Mouse (Mus musculus): ENCODE data around the gene Fbxo24. TPM values are rescaled to one million over a fixed set of nuclear protein-coding genes. Genes with fewer than 3 reads are reported as not detected.

Fbxo24 gene
- total RNA-seq, 2 experiments from 2014 or later: not detected

DNA sequence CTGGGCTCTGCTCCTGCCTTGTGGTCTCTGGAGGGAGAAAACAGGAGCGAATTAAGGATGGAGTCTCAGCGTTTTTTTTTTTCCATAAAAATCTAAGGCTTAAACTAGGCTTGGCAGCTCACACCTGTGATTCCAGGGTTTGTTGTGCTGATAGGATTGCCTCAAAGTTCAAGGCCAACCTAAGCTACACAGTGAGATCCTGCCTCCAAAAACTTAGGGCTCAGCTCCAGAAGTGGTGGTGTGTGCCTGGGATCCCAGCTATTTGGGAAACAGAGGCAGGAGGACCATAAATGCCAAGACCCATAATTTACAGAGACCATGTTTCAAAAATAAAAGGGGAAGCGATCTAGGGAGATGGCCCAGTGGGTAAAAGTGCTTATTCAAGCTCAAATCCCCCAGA, 19.5 kb downstream of the Fbxo24 start:
- ATAC-seq (replicated peaks; ENCODE audit: low FRiP score, poor library complexity, severe bottlenecking): no peak

DNA sequence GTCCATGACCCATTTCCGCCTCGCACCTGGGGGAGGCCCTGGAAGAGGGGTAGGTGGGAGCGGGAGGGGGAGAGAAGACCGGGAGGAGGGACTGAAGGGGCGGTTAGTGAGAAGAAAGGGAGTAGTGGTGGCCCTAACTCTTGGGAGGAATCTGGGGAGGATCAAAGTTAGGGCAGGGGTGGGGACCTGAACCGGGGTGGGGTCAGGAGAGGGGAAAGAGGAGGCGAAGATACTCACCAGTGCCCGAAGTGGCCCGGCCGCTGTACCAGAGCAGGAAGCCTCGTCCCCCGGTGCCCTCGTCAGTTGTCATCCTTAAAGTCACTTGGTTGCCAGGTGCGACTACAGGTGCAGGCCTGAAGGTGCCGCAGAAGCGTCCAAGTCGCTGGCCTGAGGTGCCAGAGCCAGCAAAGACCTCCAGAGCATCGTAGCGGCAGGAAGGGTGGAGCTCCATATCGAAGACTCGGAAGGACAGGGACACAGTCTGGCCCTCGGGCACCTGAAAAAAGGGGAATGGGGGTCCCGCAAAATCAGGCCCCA, 20.1 kb downstream of the Fbxo24 start:
- no peak for ATAC-seq (replicated peaks; ENCODE audit: low FRiP score, poor library complexity, severe bottlenecking)

DNA sequence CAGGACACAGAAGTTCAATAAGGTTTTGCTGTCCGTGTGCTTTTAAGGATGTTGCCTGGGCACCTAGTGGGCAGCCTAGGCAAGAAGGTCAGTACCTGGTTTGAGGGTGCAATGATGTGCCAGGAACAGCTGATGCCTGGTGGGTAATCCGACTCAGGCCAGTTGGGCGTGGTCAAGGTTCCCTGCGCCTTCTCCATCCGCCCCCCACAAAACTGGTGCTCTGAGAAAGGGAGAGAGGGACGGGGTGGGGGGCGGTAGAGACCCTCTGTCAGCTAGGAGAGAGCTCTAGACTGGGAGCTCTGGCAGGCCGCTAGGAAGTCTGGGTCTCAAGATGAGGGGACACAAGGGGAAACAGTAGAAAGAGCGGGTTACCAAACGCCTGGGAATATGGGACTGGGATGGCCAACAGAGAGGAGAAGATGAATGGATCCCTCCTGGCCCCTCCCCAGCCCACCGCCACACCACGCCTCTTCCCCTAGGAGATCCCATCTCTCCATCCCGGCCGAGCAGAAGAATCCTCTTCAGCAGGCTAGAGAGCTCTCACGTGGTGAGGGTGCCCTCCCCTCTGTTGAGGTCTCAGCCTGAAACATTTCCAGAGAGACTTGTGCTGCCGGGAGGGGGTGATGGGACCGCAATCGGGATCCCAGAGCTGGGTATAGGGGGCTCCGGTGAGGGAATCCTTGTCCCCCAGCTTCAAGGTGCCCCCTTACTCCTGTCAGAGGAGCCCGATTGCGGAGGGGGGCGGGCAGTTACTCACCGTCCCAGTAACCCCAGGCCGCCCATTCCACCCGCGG, 20.7 kb downstream of the Fbxo24 start:
- ATAC-seq (replicated peaks; ENCODE audit: low FRiP score, poor library complexity, severe bottlenecking): no peak

DNA sequence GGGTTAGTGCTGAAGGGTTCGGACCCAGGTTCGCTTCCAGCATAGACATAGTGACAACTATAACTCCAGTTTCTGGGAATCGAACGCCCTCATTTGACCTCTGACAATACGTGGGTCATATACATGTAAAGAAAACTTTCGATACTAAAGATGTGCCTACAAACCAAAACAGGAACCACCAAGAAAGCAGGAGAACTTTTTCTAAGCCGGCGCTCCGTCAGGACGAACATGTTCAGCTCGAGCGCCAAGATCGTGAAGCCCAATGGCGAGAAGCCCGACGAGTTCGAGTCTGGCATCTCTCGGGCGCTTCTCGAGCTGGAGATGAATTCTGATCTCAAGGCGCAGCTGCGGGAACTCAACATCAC, 27.5 kb downstream of the Fbxo24 start:
- ATAC-seq (replicated peaks; ENCODE audit: low FRiP score, poor library complexity, severe bottlenecking): peak; percentile 9; the same call in 1 of the 2 replicates

DNA sequence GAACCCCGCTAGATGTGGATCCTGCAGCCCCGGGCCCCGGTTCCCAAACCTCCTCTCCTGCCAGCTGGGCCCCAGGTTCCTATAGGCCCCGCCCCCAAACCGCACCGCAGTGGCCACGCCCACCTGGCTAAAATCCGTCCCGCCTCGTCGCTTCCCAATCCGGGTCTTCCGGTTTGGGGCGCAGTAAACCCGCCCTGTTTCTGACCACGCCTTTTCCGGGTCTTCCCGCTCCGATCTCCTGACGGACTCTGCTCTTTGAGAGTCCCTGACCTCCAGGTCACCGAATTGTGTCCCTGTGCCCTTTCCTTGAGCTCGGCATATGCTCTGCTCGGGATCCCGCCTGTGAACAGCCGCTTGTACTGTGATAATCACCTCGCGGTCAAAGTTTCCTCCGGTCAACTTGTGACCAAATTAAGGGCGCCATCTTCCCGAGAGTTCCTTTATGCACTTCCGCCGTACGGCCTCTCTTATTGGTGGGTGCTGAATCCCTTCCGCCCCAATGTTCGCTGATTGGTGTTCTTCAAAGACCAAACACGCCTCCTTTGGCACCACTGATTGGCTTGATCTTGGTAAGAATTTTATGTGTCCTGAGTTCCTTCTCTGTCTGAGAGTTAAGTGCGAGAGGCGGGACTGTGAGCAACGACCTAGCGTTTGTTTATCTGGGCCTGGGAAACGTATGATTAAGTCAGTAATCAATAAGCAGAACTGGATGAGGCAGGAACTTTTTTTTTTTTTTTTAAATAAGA, 28.0 kb downstream of the Fbxo24 start, which contains the start of gene Mospd3:
TSS of gene Mospd3 (minus strand) at position 440 of the 746 bp plus-strand sequence.
- peak; percentile 91 for ATAC-seq (replicated peaks; ENCODE audit: low FRiP score, poor library complexity, severe bottlenecking)

DNA sequence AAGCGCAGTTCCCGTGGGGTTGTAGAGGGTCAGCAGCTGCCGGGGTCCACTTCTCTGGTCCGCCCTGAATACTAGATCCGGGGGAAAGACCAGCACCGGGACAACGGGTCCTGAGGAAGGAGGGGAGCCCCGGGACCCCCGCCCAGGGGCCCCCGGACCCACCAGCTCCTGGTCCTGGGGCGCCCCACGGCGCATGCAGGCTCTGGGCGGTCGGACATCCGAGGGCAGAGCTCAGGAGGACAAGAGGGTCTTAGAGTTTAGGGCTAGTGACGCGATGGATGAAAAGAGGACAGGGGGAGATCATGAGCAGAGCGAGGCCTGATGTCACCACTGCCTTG, 28.6 kb downstream of the Fbxo24 start:
- ATAC-seq (replicated peaks; ENCODE audit: low FRiP score, poor library complexity, severe bottlenecking): peak; percentile 35

DNA sequence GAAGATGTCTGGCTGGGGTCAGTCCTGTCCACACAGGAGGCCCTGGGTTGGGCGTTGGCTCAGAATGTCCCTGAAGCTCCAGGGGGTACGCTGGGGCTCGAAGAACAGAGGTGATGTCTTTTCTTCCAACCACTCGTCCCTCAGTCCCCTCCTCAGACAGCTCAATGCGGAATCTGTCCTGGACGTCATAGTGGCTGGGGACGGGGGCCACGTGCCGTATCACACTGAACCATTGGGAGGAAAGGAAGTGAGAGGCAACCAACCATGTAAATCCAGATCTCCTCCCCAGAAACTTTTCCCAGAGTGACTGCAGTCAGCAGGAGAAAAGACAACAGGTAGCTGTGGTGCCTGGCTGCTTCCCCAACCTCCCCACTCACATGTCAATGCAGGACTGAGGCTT, 29.2 kb downstream of the Fbxo24 start:
- no peak for ATAC-seq (replicated peaks; ENCODE audit: low FRiP score, poor library complexity, severe bottlenecking)

DNA sequence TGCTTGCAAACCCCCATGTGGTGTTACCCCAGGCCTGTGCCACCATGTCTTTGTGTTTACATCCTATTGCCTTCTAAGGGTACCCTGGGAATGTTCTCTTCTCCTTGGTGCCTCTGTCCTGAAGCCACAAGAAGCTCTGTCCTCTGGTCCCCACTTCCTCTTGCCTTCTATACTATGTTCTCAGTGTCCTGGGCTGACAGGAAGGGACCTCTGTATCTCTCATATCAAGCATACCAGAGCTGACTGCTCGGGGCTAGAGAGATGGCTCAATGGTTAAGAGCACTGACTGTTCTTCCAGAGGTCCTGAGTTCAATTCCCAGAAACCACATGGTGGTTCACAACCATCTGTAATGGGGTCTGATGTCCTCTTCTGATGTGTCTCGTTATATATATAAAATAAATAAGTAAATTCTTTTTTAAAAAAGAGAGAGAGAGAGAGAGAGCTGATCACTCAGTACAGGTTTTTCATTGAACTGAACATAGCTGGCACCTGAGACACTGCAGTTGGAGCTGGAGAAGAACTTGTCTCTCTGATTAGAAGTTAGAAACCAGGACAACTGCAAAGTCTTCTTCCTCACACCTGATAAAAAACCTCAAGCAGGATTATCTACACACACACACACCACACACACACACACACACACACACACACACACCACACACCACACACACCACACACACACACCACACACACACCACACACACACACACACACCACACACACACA, 30.5 kb downstream of the Fbxo24 start:
- ATAC-seq (replicated peaks; ENCODE audit: low FRiP score, poor library complexity, severe bottlenecking): no peak

DNA sequence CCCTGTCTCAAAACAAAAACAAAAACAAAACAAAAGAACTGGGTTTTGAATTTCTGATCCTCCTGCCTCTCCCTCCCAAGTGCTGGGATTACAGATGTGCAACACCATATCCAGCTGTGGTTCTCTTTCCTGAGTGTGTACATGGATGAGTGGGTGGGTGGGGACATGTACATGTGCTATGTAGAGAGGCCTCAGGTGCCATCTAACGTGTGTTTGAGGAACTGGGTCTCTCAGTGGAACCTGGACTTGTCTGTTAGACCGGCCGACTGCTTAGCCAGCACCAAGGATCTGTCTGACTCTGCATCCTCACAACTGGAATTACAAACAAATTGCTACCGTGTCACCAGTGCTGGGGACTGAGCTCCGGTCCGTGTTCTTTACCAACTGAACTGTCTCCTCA, 31.2 kb downstream of the Fbxo24 start:
- no peak for ATAC-seq (replicated peaks; ENCODE audit: low FRiP score, poor library complexity, severe bottlenecking)

DNA sequence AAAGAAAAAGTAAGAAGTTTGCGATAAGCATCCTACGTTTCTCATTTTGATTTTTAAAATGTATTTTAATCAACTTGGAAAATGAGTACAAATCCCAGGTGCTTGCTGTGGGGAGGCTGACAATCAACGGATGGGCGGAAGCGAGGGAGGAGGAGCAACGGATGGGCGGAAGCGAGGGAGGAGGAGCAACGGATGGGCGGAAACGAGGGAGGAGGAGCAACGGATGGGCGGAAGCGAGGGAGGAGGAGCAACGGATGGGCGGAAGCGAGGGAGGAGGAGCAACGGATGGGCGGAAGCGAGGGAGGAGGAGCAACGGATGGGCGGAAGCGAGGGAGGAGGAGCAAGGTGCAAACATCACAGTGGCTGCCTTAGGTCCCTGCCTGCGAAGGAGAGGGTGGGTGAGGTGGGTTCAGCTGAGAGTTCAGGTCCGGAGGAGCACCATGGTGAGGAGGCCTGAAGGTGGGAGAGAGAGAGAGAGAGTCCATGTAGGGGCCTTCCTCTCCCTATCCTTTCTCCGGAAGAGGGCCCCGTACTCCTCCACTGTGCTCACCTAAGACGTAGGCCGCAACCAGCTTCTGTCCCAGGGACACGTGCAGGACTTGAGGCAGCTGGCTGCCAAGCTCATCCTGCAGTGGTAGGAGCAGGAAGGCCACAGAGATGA, 32.1 kb downstream of the Fbxo24 start:
- ATAC-seq (replicated peaks; ENCODE audit: low FRiP score, poor library complexity, severe bottlenecking): no peak

DNA sequence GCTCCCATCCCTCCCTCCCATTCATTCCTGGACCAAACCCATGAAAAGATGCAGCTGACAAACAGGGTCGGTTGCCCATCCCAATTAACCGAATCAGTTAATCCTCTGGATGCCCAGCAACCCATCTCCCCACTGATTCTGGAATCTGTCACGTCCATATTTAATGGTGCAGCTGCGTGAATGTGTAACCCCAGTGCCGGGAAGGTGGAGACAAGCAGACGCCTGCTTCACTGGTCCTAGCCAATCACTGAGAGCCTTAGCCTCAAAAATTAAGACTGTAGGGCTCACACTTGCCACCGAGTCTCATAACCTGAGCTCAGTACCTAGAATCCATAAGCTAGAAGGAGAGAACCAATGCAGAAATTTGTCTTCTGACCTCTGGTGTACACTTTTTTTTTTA, 32.9 kb downstream of the Fbxo24 start:
- no peak for ATAC-seq (replicated peaks; ENCODE audit: low FRiP score, poor library complexity, severe bottlenecking)

DNA sequence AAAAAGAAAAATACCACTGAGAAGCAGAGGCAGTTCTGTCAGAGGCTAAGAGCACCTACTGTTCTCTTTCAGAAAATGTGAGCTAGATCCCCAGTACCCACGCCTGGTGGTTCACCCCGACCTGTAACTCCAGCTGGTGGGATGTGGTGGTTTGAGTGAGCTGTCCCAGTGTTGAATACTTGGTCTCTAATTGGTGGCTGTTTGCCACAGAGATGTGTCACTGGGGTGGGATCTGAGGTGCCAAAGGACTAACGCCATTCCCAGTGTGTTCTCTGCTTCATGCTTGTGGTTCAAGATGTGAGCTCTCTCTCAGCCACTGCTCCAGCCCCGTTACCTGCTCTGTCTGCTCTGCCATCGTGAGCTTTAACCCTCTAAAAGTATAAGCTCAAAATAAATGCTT, 38.3 kb downstream of the Fbxo24 start:
- no peak for ATAC-seq (replicated peaks; ENCODE audit: low FRiP score, poor library complexity, severe bottlenecking)

DNA sequence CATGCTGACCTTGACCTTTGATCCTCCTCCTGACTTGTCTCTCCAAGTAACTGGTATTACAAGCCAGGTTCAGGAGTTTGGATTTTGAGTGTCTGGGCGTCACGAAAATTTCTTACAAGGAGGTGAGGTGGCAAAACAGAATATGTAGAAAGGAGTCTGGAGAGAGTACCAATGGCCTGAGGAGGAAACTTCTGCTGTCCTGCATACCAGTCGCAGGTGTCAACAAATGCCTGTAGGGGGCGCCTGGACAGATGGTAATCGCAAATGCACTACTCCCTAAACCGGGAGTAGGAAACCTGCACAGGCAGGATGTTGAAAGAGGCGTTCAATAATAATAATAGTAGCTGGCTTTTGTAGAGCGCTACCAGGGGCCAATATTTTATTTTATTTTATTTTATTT, 43.8 kb downstream of the Fbxo24 start:
- ATAC-seq (replicated peaks; ENCODE audit: low FRiP score, poor library complexity, severe bottlenecking): peak; percentile 64; the same call in 1 of the 2 replicates

DNA sequence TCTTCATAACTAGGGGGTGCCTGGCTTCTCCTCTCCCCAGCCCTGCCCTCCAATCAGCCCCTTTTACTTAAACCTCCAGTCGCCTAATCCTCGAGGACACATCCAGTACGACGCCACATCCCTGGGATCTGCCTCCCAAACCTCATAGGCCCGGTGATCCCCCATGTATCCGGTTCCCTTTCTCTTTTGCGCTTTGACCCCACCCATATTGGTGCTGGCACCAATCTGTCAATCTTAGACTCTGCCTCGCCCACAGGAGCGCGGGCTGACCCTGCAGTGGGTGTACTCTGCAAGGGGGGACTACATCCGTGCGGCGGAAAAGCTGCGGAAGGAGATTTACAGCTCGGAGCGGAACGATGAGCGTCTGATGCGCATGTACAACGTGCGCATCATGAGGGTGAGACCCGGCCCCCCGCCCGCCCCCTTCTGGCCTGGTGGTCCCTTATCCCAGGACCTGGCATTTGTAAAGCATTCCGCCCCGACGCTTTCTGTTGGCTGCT, 45.1 kb downstream of the Fbxo24 start:
- no peak for ATAC-seq (replicated peaks; ENCODE audit: low FRiP score, poor library complexity, severe bottlenecking)

DNA sequence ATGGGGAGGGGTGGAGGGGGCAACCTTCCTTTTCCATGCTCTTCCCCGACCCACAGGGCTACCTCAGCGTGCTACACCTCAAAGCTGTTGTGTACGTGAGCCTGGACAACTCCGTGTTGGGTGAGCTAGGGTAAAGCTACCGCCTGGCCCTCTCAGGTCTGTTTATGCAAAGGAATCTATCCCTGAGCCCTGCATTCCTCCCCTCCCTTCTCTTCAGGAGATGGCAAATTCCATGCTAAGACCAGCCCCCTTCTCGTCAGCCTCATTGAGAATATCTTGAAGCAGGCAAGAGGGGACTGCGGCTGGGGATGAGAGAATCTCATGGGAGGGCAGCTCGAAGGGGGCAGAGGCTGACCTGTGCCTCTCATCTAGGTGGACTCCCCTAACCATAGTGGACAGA, 46.1 kb downstream of the Fbxo24 start:
- no peak for ATAC-seq (replicated peaks; ENCODE audit: low FRiP score, poor library complexity, severe bottlenecking)

DNA sequence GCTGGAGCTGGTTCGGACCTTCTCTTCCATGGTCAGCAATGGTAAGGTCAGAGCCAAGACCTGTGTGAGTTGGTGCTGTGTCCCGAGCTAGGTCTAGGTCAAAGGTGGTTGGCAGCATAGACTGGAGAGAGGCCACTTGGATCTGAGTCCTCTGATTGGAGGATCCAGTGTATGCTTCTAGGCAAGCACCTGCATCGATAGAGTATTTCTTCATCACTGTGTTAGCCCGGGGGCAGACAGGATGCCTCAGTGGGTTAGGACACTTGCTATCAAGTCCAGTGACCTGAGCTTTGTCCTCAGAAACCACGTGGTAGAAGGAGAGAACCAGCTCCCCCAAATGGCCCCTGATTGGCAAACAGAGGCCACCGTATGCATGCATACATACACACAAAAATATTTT, 48.6 kb downstream of the Fbxo24 start:
- no peak for ATAC-seq (replicated peaks; ENCODE audit: low FRiP score, poor library complexity, severe bottlenecking)

DNA sequence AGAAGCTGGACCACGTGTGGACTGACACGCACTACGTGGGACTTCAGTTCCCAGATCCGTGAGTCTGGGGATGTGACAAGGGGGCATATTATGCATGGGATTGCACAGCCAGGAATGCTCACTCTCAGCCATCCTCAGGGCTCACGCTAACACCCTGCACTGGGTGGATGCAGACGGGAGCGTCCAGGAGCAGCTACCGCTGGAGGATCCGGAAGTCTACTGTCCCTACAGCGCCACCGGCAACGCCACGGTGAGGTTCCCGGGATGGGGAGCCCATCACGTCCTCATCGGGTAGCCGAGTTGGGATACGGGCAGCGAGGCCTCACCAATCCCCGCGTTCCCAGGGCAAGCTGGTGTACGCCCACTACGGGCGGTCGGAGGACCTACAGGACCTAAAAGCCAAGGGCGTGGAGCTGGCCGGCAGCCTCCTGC, 54.3 kb downstream of the Fbxo24 start:
- no peak for ATAC-seq (replicated peaks; ENCODE audit: low FRiP score, poor library complexity, severe bottlenecking)

DNA sequence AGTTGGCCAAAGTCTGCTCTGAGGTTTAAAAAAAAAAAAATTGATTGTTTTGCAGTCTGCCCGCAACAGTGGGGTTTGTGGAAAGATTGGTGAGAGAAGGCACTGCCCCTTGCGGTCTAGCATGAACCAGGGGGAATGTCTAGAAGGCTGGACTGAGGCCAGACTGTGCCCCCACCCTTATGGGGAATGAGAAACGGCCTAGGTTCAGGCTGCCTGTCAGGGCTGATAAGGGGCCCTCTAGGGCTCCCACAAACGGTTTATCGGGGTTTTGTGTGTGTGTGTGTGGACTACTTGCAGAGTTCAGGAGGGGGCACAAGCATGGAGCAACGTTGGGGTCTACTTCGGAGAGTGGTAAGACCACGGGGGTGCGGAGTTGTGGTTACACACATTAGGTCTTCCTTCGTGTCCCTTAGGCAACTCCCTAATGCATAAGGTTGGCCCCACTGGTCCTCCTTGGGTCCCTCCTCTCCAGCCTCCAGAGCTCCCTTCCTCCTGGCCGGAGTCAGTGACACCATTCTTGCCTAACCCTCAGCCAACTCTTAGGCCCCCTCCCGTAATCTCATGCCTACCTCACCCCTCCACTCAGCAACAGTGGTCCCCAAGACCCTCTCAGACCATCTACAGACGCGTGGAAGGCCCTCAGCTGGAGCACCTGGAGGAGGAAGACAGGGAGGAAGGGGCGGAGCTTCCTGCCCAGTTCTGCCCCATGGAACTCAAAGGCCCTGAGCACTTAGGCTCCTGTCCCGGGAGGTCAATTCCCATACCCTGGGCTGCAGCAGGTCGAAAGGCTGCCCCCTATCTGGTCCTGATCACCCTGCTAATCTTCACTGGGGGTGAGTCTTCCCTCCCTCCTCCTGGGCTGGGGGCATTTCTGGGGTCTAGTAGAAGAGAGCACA, 57.9 kb downstream of the Fbxo24 start:
- peak; percentile 78 for ATAC-seq (replicated peaks; ENCODE audit: low FRiP score, poor library complexity, severe bottlenecking)

DNA sequence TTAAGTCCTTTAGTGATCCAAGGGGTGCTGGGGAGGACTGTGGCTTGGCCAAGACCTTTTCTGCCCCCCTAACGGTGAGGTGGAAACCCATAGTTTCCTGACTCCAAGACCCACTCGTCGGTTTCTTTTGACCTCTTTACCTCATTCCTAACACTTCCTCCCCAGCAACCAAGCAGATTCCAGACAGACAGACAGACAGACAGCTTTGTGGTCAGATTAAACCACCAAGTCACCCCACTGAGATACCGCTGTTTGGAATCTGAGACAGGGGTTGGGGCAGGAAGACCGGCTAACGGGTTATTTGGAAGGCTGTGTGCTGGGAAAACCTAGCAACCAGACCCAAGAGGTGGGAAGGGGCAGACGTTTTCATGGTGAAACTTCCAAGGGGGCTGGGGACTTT, 58.6 kb downstream of the Fbxo24 start:
- peak; percentile 1; the same call in 1 of the 2 replicates for ATAC-seq (replicated peaks; ENCODE audit: low FRiP score, poor library complexity, severe bottlenecking)

Measured in erythroid progenitor cell, adult 5-6 weeks (primary cell).